Mouse (Mus musculus): ENCODE data around the gene Gadl1.

DNA sequence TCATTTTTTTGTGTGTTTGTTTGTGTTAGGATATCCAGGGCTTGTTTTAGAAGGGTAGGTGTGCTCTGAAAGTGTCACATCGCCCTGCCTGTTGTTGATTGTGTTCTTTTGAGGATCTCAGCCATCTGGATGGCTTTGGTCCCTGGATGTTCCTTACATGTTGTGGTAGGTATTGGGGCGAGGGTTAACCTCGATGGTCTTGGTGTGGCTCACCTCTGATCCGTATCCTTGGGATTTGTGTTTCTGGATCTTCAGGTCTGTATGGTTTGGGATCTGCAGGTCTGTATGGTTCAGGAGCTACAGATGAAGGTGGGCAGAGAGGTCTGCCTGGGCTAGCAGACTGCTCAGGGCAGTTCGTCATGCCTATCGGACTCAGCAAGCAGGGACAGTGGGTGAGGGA is 28.8 kb upstream of the Gadl1 start:
- no peak for TF ChIP-seq GATA1 (IDR thresholded peaks at IDR 0.05; ENCODE audit: borderline replicate concordance, low read length)
- TF ChIP-seq FLI1 (IDR thresholded peaks at IDR 0.05; ENCODE audit: low read length), result no peak
